Mouse (Mus musculus) erythroid progenitor cell, adult 5-6 weeks (primary cell): ENCODE results near the gene Cilp. TPM values are rescaled to one million over a fixed set of nuclear protein-coding genes. Genes with fewer than 3 reads are reported as not detected.

Source experiments
- total RNA-seq, 2 experiments: library from RNA; stranded (forward) in 1 of 2; stranded (reverse) in 1 of 2; fragments of 150-400 nt in 1 of 2; fragments of 186-747, 209-891 nt in 1 of 2; gene quantifications; 2 replicates each; pipeline versions ENCODE4 v1.2.3 to v1.2.4; 2015 to 2017; ENCODE audit warnings: low replicate concordance in 2 of 2

Gene Cilp
- total RNA-seq, 2 experiments from 2014 or later: not detected

Other genes starting within 250 kb of the Cilp start
- gene Hacd3, start 243.5 kb upstream of the Cilp start, total RNA-seq (2015; ENCODE audit: low replicate concordance): 11.5 and 15.9 TPM in 2 replicates
- gene Hacd3, start 243.5 kb upstream of the Cilp start, total RNA-seq (2017; ENCODE audit: low replicate concordance): 18.2 and 20.8 TPM in 2 replicates
- 70.3 and 82.6 TPM in 2 replicates for gene Dpp8, start 232.8 kb upstream of the Cilp start, total RNA-seq (2015; ENCODE audit: low replicate concordance)
- gene Dpp8, start 232.8 kb upstream of the Cilp start, total RNA-seq (2017; ENCODE audit: low replicate concordance): 110 and 113 TPM in 2 replicates
- gene Igdcc4, start 163.7 kb upstream of the Cilp start, total RNA-seq (2015; ENCODE audit: low replicate concordance): not detected in 2 replicates
- not detected in 2 replicates for gene Igdcc4, start 163.7 kb upstream of the Cilp start, total RNA-seq (2017; ENCODE audit: low replicate concordance)
- gene Igdcc3, start 124.0 kb upstream of the Cilp start, total RNA-seq (2015; ENCODE audit: low replicate concordance): not detected in 2 replicates
- gene Igdcc3, start 124.0 kb upstream of the Cilp start, total RNA-seq (2017; ENCODE audit: low replicate concordance): not detected in 2 replicates
- gene Parp16, start 69.8 kb upstream of the Cilp start, total RNA-seq (2015; ENCODE audit: low replicate concordance): 17.7 and 28.5 TPM in 2 replicates
- gene Parp16, start 69.8 kb upstream of the Cilp start, total RNA-seq (2017; ENCODE audit: low replicate concordance): 13.7 and 15.2 TPM in 2 replicates
- 20.1 and 20.2 TPM in 2 replicates for gene Clpx, start 29.1 kb downstream of the Cilp start, total RNA-seq (2015; ENCODE audit: low replicate concordance)
- 30.4 and 56.9 TPM in 2 replicates for gene Clpx, start 29.1 kb downstream of the Cilp start, total RNA-seq (2017; ENCODE audit: low replicate concordance)
- gene Pdcd7, start 80.9 kb downstream of the Cilp start, total RNA-seq (2015; ENCODE audit: low replicate concordance): 7.2 and 13.4 TPM in 2 replicates
- gene Pdcd7, start 80.9 kb downstream of the Cilp start, total RNA-seq (2017; ENCODE audit: low replicate concordance): 8.4 and 13.3 TPM in 2 replicates
- gene Ubap1l, start 95.9 kb downstream of the Cilp start, total RNA-seq (2015; ENCODE audit: low replicate concordance): not detected in 2 replicates
- not detected in 2 replicates for gene Ubap1l, start 95.9 kb downstream of the Cilp start, total RNA-seq (2017; ENCODE audit: low replicate concordance)
- not detected in 2 replicates for gene Kbtbd13, start 126.5 kb downstream of the Cilp start, total RNA-seq (2015; ENCODE audit: low replicate concordance)
- gene Kbtbd13, start 126.5 kb downstream of the Cilp start, total RNA-seq (2017; ENCODE audit: low replicate concordance): not detected in 2 replicates
- not detected in 2 replicates for gene Rasl12, start 133.3 kb downstream of the Cilp start, total RNA-seq (2015; ENCODE audit: low replicate concordance)
- not detected in 2 replicates for gene Rasl12, start 133.3 kb downstream of the Cilp start, total RNA-seq (2017; ENCODE audit: low replicate concordance)
- gene Slc51b, start 157.8 kb downstream of the Cilp start, total RNA-seq (2015; ENCODE audit: low replicate concordance): not detected in 2 replicates
- not detected in 2 replicates for gene Slc51b, start 157.8 kb downstream of the Cilp start, total RNA-seq (2017; ENCODE audit: low replicate concordance)
- gene Mtfmt, start 170.6 kb downstream of the Cilp start, total RNA-seq (2015; ENCODE audit: low replicate concordance): 4.6 and 14.4 TPM in 2 replicates
- 1.2 and 5.5 TPM in 2 replicates for gene Mtfmt, start 170.6 kb downstream of the Cilp start, total RNA-seq (2017; ENCODE audit: low replicate concordance)
- 11.5 and 18.4 TPM in 2 replicates for gene Spg21, start 195.8 kb downstream of the Cilp start, total RNA-seq (2015; ENCODE audit: low replicate concordance)
- 5.8 and 6.6 TPM in 2 replicates for gene Spg21, start 195.8 kb downstream of the Cilp start, total RNA-seq (2017; ENCODE audit: low replicate concordance)